In genomic region chr11:102284501-102285094, GRCm38 (mm10) we compare ENCODE assay signal across 8 mouse cellular contexts. TPM values are rescaled to one million over a fixed set of nuclear protein-coding genes. Genes with fewer than 3 reads are reported as not detected.
DNase-seq lines count a peak whose midpoint lies in the region; ATAC-seq lines count a peak whose summit lies in the region.

TSS of gene Tmub2 (plus strand) at chr11:102284931.

- H3K4me3 ChIP-seq in hindbrain, embryonic 12.5 days, result peak within 1 kb of the TSS; percentile 82

- ATAC-seq in hindbrain, embryonic 12.5 days (ENCODE audit: low FRiP score), result peak; percentile 89

- H3K27me3 ChIP-seq in hindbrain, embryonic 12.5 days, result no peaks in the 10 kb centered on the region

- H3K9me3 ChIP-seq in hindbrain, embryonic 12.5 days (replicated peaks), result no peaks in the 10 kb centered on the region

- peak within 1 kb of the TSS; percentile 91 for H3K9ac ChIP-seq in hindbrain, embryonic 12.5 days

- H3K36me3 ChIP-seq in hindbrain, embryonic 12.5 days, result peaks cover 22% of the 10 kb centered on the region

- DNase-seq in NIH3T3 (ENCODE audit: low read depth), result peak; percentile 100
- DNase-seq in cerebellum, postnatal 10 days, result peak; percentile 97
- peak; percentile 94 to 95 for DNase-seq in frontal cortex, postnatal 10 days (ENCODE audit: low spot score in 2 of 2)
- peak; percentile 93 to 97 for DNase-seq in layer of hippocampus, postnatal 14 days (ENCODE audit: low spot score in 2 of 2)
- DNase-seq in lung, postnatal 14 days, result peak; percentile 98
- DNase-seq in retina, adult 2 months (ENCODE audit: low read depth, low spot score), result peak; percentile 99
- peak; percentile 93 to 96 for DNase-seq in thymus, postnatal 36 days

- peaks cover 20% of the 10 kb centered on the region for H3K4me1 ChIP-seq in hindbrain, embryonic 12.5 days

- peak within 1 kb of the TSS; percentile 81 for H3K27ac ChIP-seq in hindbrain, embryonic 12.5 days

- H3K4me2 ChIP-seq in hindbrain, embryonic 12.5 days (replicated peaks), result peak within 1 kb of the TSS; percentile 80

- under 1% methylated on average over 32 of the region's 32 CpGs for WGBS in hindbrain, embryonic 12.5 days

RNA-seq across cellular contexts. Expression of gene Tmub2, which starts in this region (rescaled TPM):
- polyA plus RNA-seq in hindbrain, embryonic 12.5 days (2016; fragmentation: Nextera tagmentation; extraction: Ambion mirVana), result 67.9 and 68.4 TPM in 2 replicates
- total RNA-seq in layer of hippocampus, postnatal 14 days (2021), result 10 to 100 TPM; 59.3 to 60.6 TPM

Comparison
In these comparisons a context has a peak if more than half of its experiments do, and no peak if none do; other contexts are left out.
1. Peak in every context shown above with its lines: DNase-seq, ATAC-seq, H3K4me3 ChIP-seq and H3K27ac ChIP-seq.